Mouse (Mus musculus) kidney, adult 2 months (tissue): ENCODE results near the gene Wdr95. TPM values are rescaled to one million over a fixed set of nuclear protein-coding genes. Genes with fewer than 3 reads are reported as not detected.

Experiments used
- DNase-seq: peaks from one replicate; pipeline ENCODE4 v3.0.0; 2021
- H3K27ac ChIP-seq: fragments of 200-500 bp; 2 replicates; pipeline ENCODE4 v1.5.1; 2012; ENCODE audit warnings: low read depth, low read length, control low read depth, inconsistent platforms; ENCODE audit not compliant: insufficient read depth
- H3K27me3 ChIP-seq: fragments of 200-500 bp; replicated peaks from 2 replicates; pipeline ENCODE4 v1.6.1; 2012; ENCODE audit warnings: mild to moderate bottlenecking, moderate library complexity, low read length, inconsistent platforms; ENCODE audit not compliant: control insufficient read depth, insufficient read depth
- H3K36me3 ChIP-seq: fragments of 200-500 bp; 2 replicates; pipeline ENCODE4 v1.6.1; 2012; ENCODE audit warnings: mild to moderate bottlenecking, moderate library complexity, low read length, inconsistent platforms; ENCODE audit not compliant: control insufficient read depth, insufficient read depth
- H3K4me1 ChIP-seq: fragments of 200-500 bp; 2 replicates; pipeline ENCODE4 v1.6.1; 2011; ENCODE audit warnings: low read length; ENCODE audit not compliant: control insufficient read depth, insufficient read depth
- H3K4me3 ChIP-seq: fragments of 200-500 bp; 2 replicates; pipeline ENCODE4 v1.5.1; 2011; ENCODE audit warnings: mild to moderate bottlenecking, low read depth, low read length, control low read depth; ENCODE audit not compliant: insufficient read depth
- CTCF ChIP-seq: fragments of 200-500 bp; conservative IDR thresholded peaks from 2 replicates; pipeline ENCODE4 v1.5.1; 2011; ENCODE audit warnings: low read depth, mild to moderate bottlenecking, control low read depth, low read length, moderate library complexity, mixed read lengths; ENCODE audit not compliant: insufficient read depth, insufficient read length
- POLR2A ChIP-seq: fragments of 200-500 bp; IDR thresholded peaks from one replicate; pipeline ENCODE4 v1.6.1; 2011; ENCODE audit warnings: low read depth, low read length, control low read depth
- WGBS: fragments of 180-500 bp; shearing (Covaris S2); methylation state at CpG from one replicate; pipeline ENCODE4 v1.1.7; 2018; 5-methylcytosine and 5-hydroxymethylcytosine counted together
- polyA plus RNA-seq: library from polyadenylated mRNA; depleted of rRNA; stranded (reverse); fragments of >200 nt; gene quantifications from 2 replicates; pipeline ENCODE4 v1.2.3, GENCODE M21; 2012

Gene Wdr95
- polyA plus RNA-seq, 1 experiment, result 0.03 TPM

DNA sequence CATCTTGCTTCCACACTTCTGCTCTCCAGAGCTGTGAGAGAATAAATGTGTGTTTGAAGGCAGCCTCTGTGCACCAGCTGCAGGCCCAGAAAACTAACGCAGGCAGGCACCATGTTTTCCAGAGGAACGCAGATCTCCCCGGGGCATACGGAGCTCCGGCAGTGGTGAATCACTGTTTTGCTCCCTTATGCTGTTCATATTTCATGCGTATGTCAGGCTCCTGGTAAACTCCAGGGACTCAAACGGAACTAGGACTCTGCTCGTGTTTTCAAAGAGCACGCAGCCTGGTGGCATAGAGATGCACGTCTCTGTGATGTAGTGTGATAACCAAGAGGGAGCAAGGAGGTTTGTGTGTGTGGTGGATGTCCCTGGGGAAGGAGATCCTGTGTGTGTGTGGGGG lies 84.3 kb downstream of the Wdr95 start:
- H3K36me3 ChIP-seq, result peaks cover 1% of the 10 kb centered on the region
- no peak for DNase-seq
- H3K27me3 ChIP-seq, result no peaks in the 10 kb centered on the region
- no peak overlapping the region for H3K4me3 ChIP-seq
- H3K4me1 ChIP-seq, result peaks cover 15% of the 10 kb centered on the region; the same call in 1 of the 2 replicates
- TF ChIP-seq POLR2A (no peak), CTCF (no peak)
- no peak overlapping the region for H3K27ac ChIP-seq
- WGBS, result 76% methylated on average over 10 of the region's 10 CpGs

- H3K36me3 ChIP-seq, result peaks cover 15% of the 10 kb centered on the region
- peak; percentile 70 for DNase-seq
- peaks cover 15% of the 10 kb centered on the region; the same call in 1 of the 2 replicates for H3K4me1 ChIP-seq
- no peak overlapping the region for H3K4me3 ChIP-seq
- H3K27ac ChIP-seq, result peak overlapping the region; percentile 79; the same call in 1 of the 2 replicates
- WGBS, result 45% methylated on average over 1 of the region's 1 CpGs
- no peaks in the 10 kb centered on the region for H3K27me3 ChIP-seq
- TF ChIP-seq POLR2A, result no peak
- no peak for TF ChIP-seq CTCF
These were observed 87.7 kb downstream of the Wdr95 start for GRCm38 (mm10) chr5:149616138-149616537.

DNA sequence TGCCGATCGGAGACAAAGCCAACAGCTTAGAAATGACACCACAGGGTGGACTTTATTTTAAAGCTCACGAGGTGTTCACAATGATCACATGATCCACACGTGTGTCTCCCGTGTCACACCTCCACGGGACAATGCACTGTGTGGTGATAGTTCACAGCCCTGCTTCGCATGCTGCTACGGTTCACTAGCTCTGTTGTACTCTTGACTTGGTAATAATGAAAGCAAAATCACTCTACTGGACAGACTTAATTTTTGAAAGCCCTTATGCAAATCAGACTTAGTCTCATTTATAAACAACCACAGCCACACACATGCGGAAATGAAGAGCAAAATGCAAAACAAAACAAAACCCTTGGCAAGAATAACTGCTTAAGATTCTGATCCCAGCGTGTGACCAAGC lies 88.3 kb downstream of the Wdr95 start:
- WGBS, result 40% methylated on average over 10 of the region's 10 CpGs
- Histone ChIP-seq H3K4me1 (peaks cover 17% of the 10 kb centered on the region), H3K4me3 (no peak overlapping the region), H3K27me3 (no peaks in the 10 kb centered on the region), H3K27ac (peak overlapping the region; percentile 79), H3K36me3 (peaks cover 15% of the 10 kb centered on the region)
- DNase-seq, result peak; percentile 84
- TF ChIP-seq POLR2A, result no peak
- no peak for TF ChIP-seq CTCF

DNA sequence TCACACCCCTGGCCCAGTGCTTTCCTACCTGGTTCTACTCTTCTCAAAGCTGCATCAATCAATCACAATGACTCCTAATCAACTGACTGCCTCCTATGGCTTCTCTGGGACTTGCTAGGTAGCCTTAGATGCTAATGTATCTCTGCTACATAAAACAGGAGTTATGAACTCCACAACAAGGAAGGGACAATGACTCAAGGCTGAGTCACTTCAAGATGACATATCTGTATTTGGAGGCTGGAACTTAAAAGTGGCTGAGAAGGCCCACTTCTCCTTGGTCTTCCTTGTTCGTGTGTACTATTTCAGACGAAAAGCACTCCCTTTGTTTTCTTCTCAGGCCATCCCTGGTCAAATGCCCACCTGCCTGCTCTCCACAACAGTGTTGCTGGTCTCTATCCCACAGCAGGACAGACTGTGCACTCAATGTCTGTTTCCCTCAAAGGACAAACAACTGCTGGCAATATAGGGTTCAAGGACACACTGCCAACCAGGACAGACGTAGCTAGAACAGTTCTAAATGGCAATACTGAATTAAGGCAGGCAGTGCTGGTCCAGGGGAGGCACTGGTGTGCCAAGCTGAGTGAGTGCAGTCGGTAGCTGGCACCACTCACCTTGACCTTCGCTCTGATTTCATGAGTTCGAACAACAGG lies 89.4 kb downstream of the Wdr95 start:
- Histone ChIP-seq H3K36me3 (peaks cover 15% of the 10 kb centered on the region), H3K4me1 (peaks cover 20% of the 10 kb centered on the region), H3K27me3 (no peaks in the 10 kb centered on the region), H3K27ac (0 out of 2 replicates have a peak overlapping the region, but pooled peaks have one; percentile 1), H3K4me3 (no peak overlapping the region)
- 76% methylated on average over 6 of the region's 6 CpGs for WGBS
- TF ChIP-seq POLR2A (no peak), CTCF (no peak)
- DNase-seq, result no peak

DNA sequence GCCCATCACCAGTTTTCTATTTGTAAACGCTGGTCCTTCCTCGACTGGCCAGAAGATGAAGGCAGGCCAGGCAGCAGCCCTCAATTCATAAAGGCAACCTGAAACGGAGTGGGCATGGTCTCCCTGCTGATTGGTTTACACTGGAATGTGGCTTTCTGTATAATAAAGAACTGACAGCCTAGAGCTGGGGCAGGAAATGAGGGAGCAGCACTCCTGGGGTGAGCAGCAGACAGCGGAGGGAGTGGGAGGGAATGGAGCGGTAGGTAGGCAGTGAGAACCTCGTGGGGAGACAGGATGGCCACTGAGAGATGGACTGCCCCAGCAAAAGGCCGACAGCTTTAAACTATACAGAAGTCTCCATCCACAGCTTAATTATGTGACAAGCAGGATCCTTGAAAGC lies 93.7 kb downstream of the Wdr95 start:
- peaks cover 27% of the 10 kb centered on the region for H3K36me3 ChIP-seq
- 30% methylated on average over 7 of the region's 7 CpGs for WGBS
- TF ChIP-seq POLR2A (no peak), CTCF (no peak)
- peaks cover 27% of the 10 kb centered on the region for H3K4me1 ChIP-seq
- no peak overlapping the region for H3K4me3 ChIP-seq
- H3K27me3 ChIP-seq, result no peaks in the 10 kb centered on the region
- peak; percentile 42 for DNase-seq
- H3K27ac ChIP-seq, result peak overlapping the region; percentile 76

DNA sequence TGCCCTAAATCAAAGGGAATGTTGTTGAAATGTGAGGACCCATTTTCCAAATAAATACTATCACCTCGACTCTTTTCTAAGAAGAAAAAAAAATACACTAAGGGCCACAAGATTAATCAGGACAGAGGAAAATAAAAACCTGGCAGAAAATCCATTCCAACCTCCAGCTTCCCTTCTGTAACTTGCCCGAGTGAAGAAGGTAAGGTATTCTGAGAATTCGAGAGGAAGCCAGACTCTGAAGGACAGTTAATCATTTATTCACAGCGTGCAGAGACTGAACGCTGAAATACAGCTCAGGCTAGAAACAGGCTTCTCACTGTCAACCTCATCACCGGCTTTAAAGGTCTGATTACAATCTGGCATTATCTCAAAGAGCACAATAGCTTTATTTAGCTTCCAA lies 94.2 kb downstream of the Wdr95 start:
- Histone ChIP-seq H3K27ac (peak overlapping the region; percentile 76), H3K27me3 (no peaks in the 10 kb centered on the region), H3K36me3 (peaks cover 31% of the 10 kb centered on the region), H3K4me3 (no peak overlapping the region), H3K4me1 (peaks cover 27% of the 10 kb centered on the region)
- WGBS, result 16% methylated on average over 6 of the region's 6 CpGs
- TF ChIP-seq CTCF (no peak), POLR2A (no peak)
- peak; percentile 89 for DNase-seq

DNA sequence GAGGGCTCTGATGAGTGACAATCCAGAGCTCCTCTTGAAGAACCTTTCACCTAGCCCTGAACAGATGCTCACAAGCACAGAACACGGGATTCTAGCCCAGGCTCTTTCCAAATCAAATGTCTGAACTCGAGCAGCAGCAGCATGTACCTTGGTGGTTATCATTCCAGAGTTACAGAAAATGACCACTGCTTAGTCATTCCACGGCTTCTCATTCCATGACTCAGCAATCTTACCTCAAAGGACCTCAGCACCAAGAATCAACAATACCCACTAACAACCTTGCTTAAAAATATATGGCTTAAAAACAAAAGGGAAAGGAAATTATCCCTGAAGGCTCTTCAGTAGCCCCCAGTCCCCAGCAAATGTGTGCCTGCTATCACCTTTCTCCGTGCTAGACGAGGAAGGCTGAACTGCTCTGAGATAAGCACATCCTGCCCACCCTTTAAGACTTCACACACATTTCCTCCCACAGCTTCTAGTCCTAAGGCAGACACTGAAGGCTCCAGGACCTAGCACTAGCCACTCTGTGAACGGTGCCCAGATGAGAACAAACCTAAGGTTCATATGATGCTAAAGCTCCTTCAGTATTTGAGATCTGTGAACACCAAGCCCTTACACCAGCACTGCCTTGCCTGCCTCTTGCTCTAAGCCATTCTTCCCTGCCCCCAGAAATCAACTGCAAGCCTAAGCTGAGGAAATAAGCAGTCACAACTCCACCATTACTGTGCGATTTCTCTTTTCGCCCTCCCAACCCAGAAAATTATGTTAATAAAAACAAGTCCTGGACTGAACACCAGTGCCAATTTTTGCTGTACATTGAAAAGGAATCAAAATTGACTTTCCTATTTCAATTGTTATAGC lies 95.6 kb downstream of the Wdr95 start:
- no peaks in the 10 kb centered on the region for H3K27me3 ChIP-seq
- H3K4me3 ChIP-seq, result no peak overlapping the region
- WGBS, result 65% methylated on average over 8 of the region's 8 CpGs
- TF ChIP-seq POLR2A (no peak), CTCF (no peak)
- H3K36me3 ChIP-seq, result peaks cover 25% of the 10 kb centered on the region
- peak overlapping the region; percentile 71 for H3K27ac ChIP-seq
- DNase-seq, result peak; percentile 48
- H3K4me1 ChIP-seq, result peaks cover 24% of the 10 kb centered on the region
